Mouse (Mus musculus) limb, embryonic 11.5 days (tissue): Measurements from ENCODE around the gene Hectd2. TPM values are rescaled to one million over a fixed set of nuclear protein-coding genes. Genes with fewer than 3 reads are reported as not detected.

Source experiments
- ATAC-seq: fragments of 200-750 bp; cut with Nextera tagmentation; 2 replicates; pipeline ENCODE4 v1.8.0; 2017; ENCODE audit warnings: low read depth; ENCODE audit not compliant: insufficient number of reproducible peaks, low FRiP score, low TSS enrichment
- DNase-seq: peaks from one replicate; pipeline ENCODE4 v3.0.0-alpha.2; 2015; ENCODE audit warnings: low spot score
- H3K27ac ChIP-seq: fragments of 300-500 bp; sonication (generic); replicated peaks from 2 replicates; pipeline ENCODE4 v1.5.1; 2014; ENCODE audit warnings: low read depth, mild to moderate bottlenecking, low read length
- H3K27me3 ChIP-seq: fragments of 300-500 bp; sonication (generic); 2 replicates; pipeline ENCODE4 v1.6.1; 2014; ENCODE audit warnings: mild to moderate bottlenecking, low read length, mixed read lengths; ENCODE audit not compliant: control insufficient read depth, insufficient read depth
- H3K36me3 ChIP-seq: fragments of 300-500 bp; sonication (generic); 2 replicates; pipeline ENCODE4 v1.6.1; 2014; ENCODE audit warnings: mild to moderate bottlenecking, low read length, moderate library complexity, mixed read lengths; ENCODE audit not compliant: control insufficient read depth, insufficient read depth
- H3K4me1 ChIP-seq: fragments of 300-500 bp; sonication (generic); 2 replicates; pipeline ENCODE4 v1.6.1; 2014; ENCODE audit warnings: low read length, mixed read lengths; ENCODE audit not compliant: control insufficient read depth, insufficient read depth
- H3K4me2 ChIP-seq: fragments of 300-500 bp; sonication (generic); 2 replicates; pipeline ENCODE4 v1.6.1; 2014; ENCODE audit warnings: low read depth, mild to moderate bottlenecking, moderate library complexity; ENCODE audit not compliant: severe bottlenecking
- H3K4me3 ChIP-seq: fragments of 300-500 bp; sonication (generic); 2 replicates; pipeline ENCODE4 v1.5.1; 2014; ENCODE audit warnings: low read depth, low read length
- H3K9ac ChIP-seq: fragments of 300-500 bp; sonication (generic); 2 replicates; pipeline ENCODE4 v1.6.1; 2014; ENCODE audit warnings: mild to moderate bottlenecking, low read length
- H3K9me3 ChIP-seq: fragments of 300-500 bp; sonication (generic); 2 replicates; pipeline ENCODE4 v1.6.1; 2016; ENCODE audit warnings: low read length; ENCODE audit not compliant: control insufficient read depth
- WGBS: fragments of 180-500 bp; shearing (Covaris S2); extraction: QIAGEN DNeasy Blood & Tissue Kit; methylation state at CpG from one replicate; pipeline ENCODE4 v1.1.7; 2014; 5-methylcytosine and 5-hydroxymethylcytosine counted together
- polyA plus RNA-seq: library from polyadenylated mRNA; unstranded; fragments of >200 nt; fragmentation: Nextera tagmentation; extraction: Ambion mirVana; gene quantifications from 2 replicates; pipeline ENCODE4 v1.2.1, GENCODE M21; 2014

Gene Hectd2
- polyA plus RNA-seq, 1 experiment from 2014 or later: 2.3 TPM

- no peaks in the 10 kb centered on the region for H3K4me1 ChIP-seq
- no peak overlapping the region for H3K4me2 ChIP-seq
- no peak overlapping the region for H3K27ac ChIP-seq
- no peak for DNase-seq
- no peak overlapping the region for H3K4me3 ChIP-seq
- H3K9ac ChIP-seq: no peak overlapping the region
- no peaks in the 10 kb centered on the region for H3K27me3 ChIP-seq
- H3K9me3 ChIP-seq: no peaks in the 10 kb centered on the region
- H3K36me3 ChIP-seq: no peaks in the 10 kb centered on the region
- whole genome bisulfite sequencing: 96% methylated on average over 3 of the region's 3 CpGs
- ATAC-seq: no peak
These were observed 86.7 kb downstream of the Hectd2 start for GRCm38 (mm10) chr19:36641128-36641527.

GRCm38 (mm10) chr19:36645308-36645889 is 91.0 kb downstream of the Hectd2 start:
- 86% methylated on average over 6 of the region's 6 CpGs for WGBS

GRCm38 (mm10) chr19:36646132-36646828 is 91.8 kb downstream of the Hectd2 start:
- no peak overlapping the region for H3K4me3 ChIP-seq
- H3K36me3 ChIP-seq: no peaks in the 10 kb centered on the region
- WGBS: 82% methylated on average over 7 of the region's 7 CpGs
- ATAC-seq (no peak), DNase-seq (no peak)
- H3K27ac ChIP-seq: no peak overlapping the region
- no peak overlapping the region for H3K9ac ChIP-seq
- H3K27me3 ChIP-seq: no peaks in the 10 kb centered on the region
- H3K9me3 ChIP-seq: no peaks in the 10 kb centered on the region
- H3K4me2 ChIP-seq: no peak overlapping the region
- no peaks in the 10 kb centered on the region for H3K4me1 ChIP-seq

More at GRCm38 (mm10) chr19:36645308-36645889, 91.0 kb downstream of the Hectd2 start:
- Histone ChIP-seq H3K27ac (no peak overlapping the region), H3K27me3 (no peaks in the 10 kb centered on the region), H3K4me1 (no peaks in the 10 kb centered on the region), H3K9ac (no peak overlapping the region), H3K9me3 (no peaks in the 10 kb centered on the region), H3K4me3 (no peak overlapping the region), H3K4me2 (no peak overlapping the region), H3K36me3 (no peaks in the 10 kb centered on the region)
- no peak for ATAC-seq
- no peak for DNase-seq

GRCm38 (mm10) chr19:36652686-36653085 is 98.2 kb downstream of the Hectd2 start:
- Histone ChIP-seq H3K4me3 (no peak overlapping the region), H3K27me3 (no peaks in the 10 kb centered on the region), H3K27ac (no peak overlapping the region), H3K9ac (no peak overlapping the region), H3K4me2 (no peak overlapping the region), H3K4me1 (no peaks in the 10 kb centered on the region), H3K9me3 (no peaks in the 10 kb centered on the region), H3K36me3 (no peaks in the 10 kb centered on the region)
- ATAC-seq (no peak), DNase-seq (no peak)
- WGBS: 81% methylated on average over 1 of the region's 1 CpGs

GRCm38 (mm10) chr19:36662734-36663133 is 108.3 kb downstream of the Hectd2 start:
- Histone ChIP-seq H3K9me3 (no peaks in the 10 kb centered on the region), H3K27ac (no peak overlapping the region), H3K4me1 (no peaks in the 10 kb centered on the region), H3K4me2 (no peak overlapping the region), H3K27me3 (no peaks in the 10 kb centered on the region), H3K9ac (no peak overlapping the region), H3K36me3 (no peaks in the 10 kb centered on the region), H3K4me3 (no peak overlapping the region)
- ATAC-seq (no peak), DNase-seq (no peak)
- 92% methylated on average over 1 of the region's 1 CpGs for WGBS

GRCm38 (mm10) chr19:36663918-36664317 is 109.5 kb downstream of the Hectd2 start:
- peak; percentile 12 for DNase-seq
- Histone ChIP-seq H3K4me3 (no peak overlapping the region), H3K4me2 (no peak overlapping the region), H3K27ac (no peak overlapping the region), H3K27me3 (no peaks in the 10 kb centered on the region), H3K9ac (no peak overlapping the region), H3K36me3 (no peaks in the 10 kb centered on the region), H3K4me1 (no peaks in the 10 kb centered on the region), H3K9me3 (no peaks in the 10 kb centered on the region)
- WGBS: 85% methylated on average over 2 of the region's 2 CpGs
- no peak for ATAC-seq

GRCm38 (mm10) chr19:36664417-36664816 is 110.0 kb downstream of the Hectd2 start:
- DNase-seq: no peak
- Histone ChIP-seq H3K36me3 (no peaks in the 10 kb centered on the region), H3K4me1 (no peaks in the 10 kb centered on the region), H3K4me3 (no peak overlapping the region), H3K4me2 (no peak overlapping the region), H3K9ac (no peak overlapping the region), H3K27ac (no peak overlapping the region), H3K9me3 (no peaks in the 10 kb centered on the region), H3K27me3 (no peaks in the 10 kb centered on the region)
- ATAC-seq: no peak
- WGBS: 80% methylated on average over 6 of the region's 6 CpGs

GRCm38 (mm10) chr19:36665206-36665605 is 110.8 kb downstream of the Hectd2 start:
- ATAC-seq (no peak), DNase-seq (peak; percentile 10)
- Histone ChIP-seq H3K27ac (no peak overlapping the region), H3K4me3 (no peak overlapping the region), H3K27me3 (no peaks in the 10 kb centered on the region), H3K4me1 (no peaks in the 10 kb centered on the region), H3K9ac (no peak overlapping the region), H3K4me2 (no peak overlapping the region), H3K9me3 (no peaks in the 10 kb centered on the region), H3K36me3 (no peaks in the 10 kb centered on the region)
- 82% methylated on average over 7 of the region's 7 CpGs for WGBS
